Mouse (Mus musculus): ENCODE measurements around the gene Grm1. TPM values are rescaled to one million over a fixed set of nuclear protein-coding genes. Genes with fewer than 3 reads are reported as not detected.

Gene Grm1
- not detected for total RNA-seq (2023)

DNA sequence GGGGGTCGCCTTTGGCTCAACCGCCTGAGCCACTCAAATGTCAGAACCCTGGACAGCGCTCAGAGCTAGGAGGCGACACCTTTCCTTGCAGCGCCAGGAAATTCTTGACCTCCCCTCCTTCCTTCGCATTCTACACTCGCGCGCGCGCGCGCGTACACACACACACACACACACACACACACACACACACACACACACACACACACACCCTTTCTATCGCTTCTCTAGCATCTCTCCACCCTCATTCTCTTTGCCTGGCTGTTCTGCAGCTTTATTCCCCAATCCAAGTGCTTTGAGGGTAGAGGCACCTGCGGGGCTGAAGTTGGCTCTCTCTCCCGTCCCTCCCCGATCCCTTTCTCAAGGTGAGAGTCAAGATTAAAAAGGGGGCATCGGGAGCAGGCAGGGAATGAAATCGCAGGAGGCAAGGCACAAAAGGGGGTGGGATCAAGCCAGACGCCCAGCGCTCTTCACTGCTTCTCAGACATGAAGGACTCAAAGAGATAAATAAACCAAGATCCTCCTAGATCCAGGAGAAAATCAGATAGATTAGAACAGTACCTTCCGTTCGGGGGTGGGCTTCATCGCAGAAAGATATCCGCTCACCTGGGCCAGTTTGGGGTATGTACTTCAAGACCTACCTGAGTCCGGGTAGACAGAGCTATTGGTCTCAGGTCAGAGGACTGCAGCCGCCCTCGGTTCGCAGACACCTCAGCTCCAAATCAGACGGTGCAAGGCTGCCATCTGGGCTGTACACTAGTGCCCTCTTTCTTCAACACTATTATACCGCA is at the start of gene Grm1:
Gene Grm1 (minus strand): TSS at position 746 of the 788 bp plus-strand sequence.

DNA sequence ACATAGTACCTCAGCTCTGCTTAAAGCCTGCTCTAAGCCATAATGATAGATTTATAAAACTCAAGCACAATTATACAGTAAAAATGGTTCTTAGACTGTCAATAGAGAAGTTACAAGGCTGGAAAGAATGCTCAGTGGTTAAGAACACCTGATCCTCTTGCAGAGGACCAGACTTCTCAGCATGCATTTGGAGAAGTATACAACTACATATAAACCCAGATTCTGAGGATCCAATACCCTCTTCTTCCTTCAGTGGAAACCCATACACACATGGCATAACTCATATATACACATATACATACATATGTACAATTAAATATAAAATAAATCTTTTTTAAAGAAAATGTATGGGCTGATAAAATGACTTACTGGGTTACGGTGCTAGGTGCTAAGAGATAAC is 401.1 kb downstream of the Grm1 start, which contains the start of gene Gm10944:
Gene Gm10944 (plus strand): TSS at position 301 of the 400 bp plus-strand sequence.

Other genes starting within 250 kb of the Grm1 start
- gene Shprh, start 67.1 kb upstream of the Grm1 start, total RNA-seq (2023) = 40.6 TPM
- 9.0 TPM for gene Fbxo30, start 199.0 kb upstream of the Grm1 start, total RNA-seq (2023)

Measured in CD4-positive naive resting alpha-beta T cell, adult 57 days (primary cell).